Mouse (Mus musculus): ENCODE measurements at regions not wholly inside any gene's neighbourhood (a gene's known extent, or its start where the extent isn't known, plus 50 kb on each side); places are given as distances from the start of the nearest gene placed in this dataset.

- TF ChIP-seq POLR2A (IDR thresholded peaks at IDR 0.05; ENCODE audit: borderline replicate concordance, extremely low read depth, low read depth, low read length): no peak
- TF ChIP-seq CTCF (IDR thresholded peaks at IDR 0.05; ENCODE audit: insufficient read depth, low read length): no peak
These were observed 81.6 kb downstream of the Gpr65 start for GRCm38 (mm10) chr12:98349864-98350643.
